ENCODE assay signal across 15 mouse cellular contexts in genomic region chr9:40404637-40405036, GRCm38 (mm10).
A peak's percentile ranks its signal among the peaks of the same experiment; 100 is the strongest.
DNase-seq lines count a peak whose midpoint lies in the region; ATAC-seq and TF ChIP-seq lines count a peak whose summit lies in the region.
"Had no signal": no experiment of that assay in that cellular context is flagged by ENCODE, and none has a peak within 500 bp of the region (broad histone marks: within the 10 kb centered on the region; RNA-seq: fewer than 3 reads in every experiment).

No protein-coding gene starts in this region.

- no peak overlapping the region for H3K4me2 ChIP-seq in stomach, postnatal 0 days (replicated peaks; ENCODE audit: low read depth)
- H3K4me2 ChIP-seq: embryonic facial prominence, embryonic 12.5 days; heart, embryonic 15.5 days; kidney, embryonic 15.5 days; liver, embryonic 13.5 days had no signal

- no peak for TF ChIP-seq CTCF in stomach, postnatal 0 days (IDR thresholded peaks at IDR 0.05; ENCODE audit: low read depth)

- DNase-seq in cerebellum, adult 11-12 months = peak; percentile 58
- no peak for DNase-seq in cerebellum, adult 8-10 months
- peak; percentile 37 for DNase-seq in layer of hippocampus, adult 9-11 months
- no peak for DNase-seq in layer of hippocampus, adult 11-12 months (ENCODE audit: low spot score)
- DNase-seq in cerebellum, postnatal 10 days = peak; percentile 46 to 56
- DNase-seq in left cerebral cortex, postnatal 36 days (ENCODE audit: low spot score in 2 of 2) = peak; percentile 50 to 58
- no peak for DNase-seq in stomach, postnatal 0 days (ENCODE audit: low spot score)
- DNase-seq in Muller cell, postnatal 12 days (ENCODE audit: inconsistent ontology term) = no peak
- DNase-seq: liver, embryonic 13.5 days; thymus, postnatal 4 days had no signal

- H3K27me3 ChIP-seq in stomach, postnatal 0 days (ENCODE audit: control insufficient read depth, insufficient read depth, low read length) = no peaks in the 10 kb centered on the region
- H3K27me3 ChIP-seq: CH12.LX; embryonic facial prominence, embryonic 12.5 days; heart, embryonic 15.5 days; kidney, embryonic 15.5 days; liver, embryonic 13.5 days had no signal

- no peak overlapping the region for H3K4me3 ChIP-seq in stomach, postnatal 0 days (ENCODE audit: low read depth, low read length)
- H3K4me3 ChIP-seq: embryonic facial prominence, embryonic 12.5 days; heart, embryonic 15.5 days; kidney, embryonic 15.5 days; liver, embryonic 13.5 days had no signal

- H3K9me3 ChIP-seq in stomach, postnatal 0 days (ENCODE audit: control insufficient read depth, low read length) = no peaks in the 10 kb centered on the region
- H3K9me3 ChIP-seq: embryonic facial prominence, embryonic 12.5 days; heart, embryonic 15.5 days; kidney, embryonic 15.5 days; liver, embryonic 13.5 days had no signal

- H3K36me3 ChIP-seq in stomach, postnatal 0 days (ENCODE audit: control insufficient read depth, insufficient read depth, low read length) = no peaks in the 10 kb centered on the region
- H3K36me3 ChIP-seq: embryonic facial prominence, embryonic 12.5 days; heart, embryonic 15.5 days; kidney, embryonic 15.5 days; liver, embryonic 13.5 days had no signal

- 89% methylated on average over 11 of the region's 11 CpGs for WGBS in stomach, postnatal 0 days

- H3K27ac ChIP-seq in stomach, postnatal 0 days (replicated peaks) = no peak overlapping the region
- H3K27ac ChIP-seq: embryonic facial prominence, embryonic 12.5 days; heart, embryonic 15.5 days; liver, embryonic 13.5 days had no signal

- intact Hi-C loops in left cerebral cortex, postnatal 36 days (cut with DNase I) = no loop called here

- ATAC-seq in stomach, postnatal 0 days (ENCODE audit: low FRiP score, low TSS enrichment) = no peak
- ATAC-seq: lung, postnatal 0 days had no signal

- no peak for TF ChIP-seq EP300 in stomach, postnatal 0 days (optimal IDR thresholded peaks at IDR 0.05)

- no peak overlapping the region for H3K9ac ChIP-seq in stomach, postnatal 0 days (ENCODE audit: low read length)
- H3K9ac ChIP-seq: embryonic facial prominence, embryonic 12.5 days; heart, embryonic 15.5 days; kidney, embryonic 15.5 days; liver, embryonic 13.5 days had no signal

- H3K4me1 ChIP-seq in stomach, postnatal 0 days (replicated peaks; ENCODE audit: control insufficient read depth, insufficient read depth) = no peaks in the 10 kb centered on the region
- H3K4me1 ChIP-seq: liver, embryonic 13.5 days had no signal

Comparison
In these comparisons a context has a peak if more than half of its experiments do, and no peak if none do; other contexts are left out.
1. DNase-seq: peak in cerebellum, adult 11-12 months (single experiment), layer of hippocampus, adult 9-11 months (single experiment), cerebellum, postnatal 10 days (2 of 2) and left cerebral cortex, postnatal 36 days (2 of 2); none in cerebellum, adult 8-10 months (single experiment), layer of hippocampus, adult 11-12 months (single experiment), stomach, postnatal 0 days (single experiment) and Muller cell, postnatal 12 days (single experiment).